Mouse (Mus musculus): Measurements from ENCODE around the gene Pccb. TPM values are rescaled to one million over a fixed set of nuclear protein-coding genes. Genes with fewer than 3 reads are reported as not detected.

The Pccb gene
- polyA plus RNA-seq, 1 experiment = 426 TPM

- no peaks in the 10 kb centered on the region for H3K4me1 ChIP-seq (ENCODE audit: control insufficient read depth, insufficient read depth, insufficient read length, low read length)
- H3K27ac ChIP-seq (replicated peaks; ENCODE audit: low read depth, low read length) = no peak overlapping the region
- H3K4me3 ChIP-seq (ENCODE audit: insufficient read depth, low read depth, low read length) = no peak overlapping the region
These were observed 30.4 kb upstream of the Pccb start for GRCm38 (mm10) chr9:101065076-101065602.

GRCm38 (mm10) chr9:101062253-101062780 is 27.6 kb upstream of the Pccb start:
- Histone ChIP-seq H3K4me1 (ENCODE audit: control insufficient read depth, insufficient read depth, insufficient read length, low read length) (no peaks in the 10 kb centered on the region), H3K4me3 (ENCODE audit: insufficient read depth, low read depth, low read length) (no peak overlapping the region), H3K27ac (replicated peaks; ENCODE audit: low read depth, low read length) (no peak overlapping the region)

DNA sequence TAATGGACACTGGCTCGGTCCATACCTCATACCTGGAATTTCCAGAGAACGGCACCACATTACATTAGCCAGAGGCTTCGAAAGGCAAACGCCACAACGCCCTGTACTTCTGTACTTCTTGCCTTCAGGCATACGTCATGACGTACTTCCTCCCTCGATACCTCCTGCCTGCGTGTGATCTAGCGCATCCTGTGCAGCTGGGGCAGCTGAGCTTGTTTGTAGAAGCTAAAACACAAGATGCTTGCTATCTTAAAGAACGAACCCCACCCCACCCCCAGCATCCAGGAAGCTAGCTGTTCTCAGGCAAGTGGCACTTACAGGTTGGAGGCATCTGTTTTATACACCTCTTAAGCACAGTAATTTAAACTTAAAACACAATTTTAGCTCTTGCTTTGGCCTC is 26.3 kb upstream of the Pccb start:
- Histone ChIP-seq H3K4me3 (ENCODE audit: insufficient read depth, low read depth, low read length) (no peak overlapping the region), H3K4me1 (ENCODE audit: control insufficient read depth, insufficient read depth, insufficient read length, low read length) (no peaks in the 10 kb centered on the region), H3K27ac (replicated peaks; ENCODE audit: low read depth, low read length) (no peak overlapping the region)

GRCm38 (mm10) chr9:101057156-101057555 is 22.5 kb upstream of the Pccb start:
- Histone ChIP-seq H3K4me3 (ENCODE audit: insufficient read depth, low read depth, low read length) (no peak overlapping the region), H3K27ac (replicated peaks; ENCODE audit: low read depth, low read length) (no peak overlapping the region)

GRCm38 (mm10) chr9:101053279-101053678 is 18.6 kb upstream of the Pccb start:
- no peak overlapping the region for H3K27ac ChIP-seq (replicated peaks; ENCODE audit: low read depth, low read length)
- H3K4me1 ChIP-seq (ENCODE audit: control insufficient read depth, insufficient read depth, insufficient read length, low read length) = no peaks in the 10 kb centered on the region
- no peak overlapping the region for H3K4me3 ChIP-seq (ENCODE audit: insufficient read depth, low read depth, low read length)

More at GRCm38 (mm10) chr9:101057156-101057555, 22.5 kb upstream of the Pccb start:
- H3K4me1 ChIP-seq (ENCODE audit: control insufficient read depth, insufficient read depth, insufficient read length, low read length) = no peaks in the 10 kb centered on the region

GRCm38 (mm10) chr9:101052691-101053090 is 18.0 kb upstream of the Pccb start:
- Histone ChIP-seq H3K4me3 (ENCODE audit: insufficient read depth, low read depth, low read length) (no peak overlapping the region), H3K27ac (replicated peaks; ENCODE audit: low read depth, low read length) (no peak overlapping the region), H3K4me1 (ENCODE audit: control insufficient read depth, insufficient read depth, insufficient read length, low read length) (no peaks in the 10 kb centered on the region)

DNA sequence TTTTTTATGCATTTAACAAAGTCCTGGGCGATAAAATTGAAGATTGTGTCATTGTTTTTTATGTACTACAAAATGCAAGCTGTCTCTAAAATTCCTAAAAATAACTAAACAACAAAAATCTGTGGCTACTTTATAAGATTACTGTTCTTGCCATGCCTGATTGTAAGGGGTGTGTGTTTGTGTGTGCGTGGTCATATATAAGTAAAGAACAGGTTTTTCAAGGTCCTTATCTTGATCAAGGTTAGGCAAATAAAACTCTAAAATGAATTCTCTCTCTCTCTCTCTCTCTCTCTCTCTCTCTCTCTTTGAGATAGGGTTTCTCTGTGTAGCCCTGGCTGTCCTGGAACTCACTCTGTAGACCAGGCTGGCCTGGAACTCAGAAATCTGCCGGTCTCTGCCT is 17.3 kb upstream of the Pccb start:
- Histone ChIP-seq H3K27ac (replicated peaks; ENCODE audit: low read depth, low read length) (no peak overlapping the region), H3K4me3 (ENCODE audit: insufficient read depth, low read depth, low read length) (no peak overlapping the region), H3K4me1 (ENCODE audit: control insufficient read depth, insufficient read depth, insufficient read length, low read length) (no peaks in the 10 kb centered on the region)

- Histone ChIP-seq H3K4me3 (ENCODE audit: insufficient read depth, low read depth, low read length) (no peak overlapping the region), H3K4me1 (ENCODE audit: control insufficient read depth, insufficient read depth, insufficient read length, low read length) (no peaks in the 10 kb centered on the region), H3K27ac (replicated peaks; ENCODE audit: low read depth, low read length) (no peak overlapping the region)
These were observed 11.1 kb upstream of the Pccb start for GRCm38 (mm10) chr9:101045710-101046338.

DNA sequence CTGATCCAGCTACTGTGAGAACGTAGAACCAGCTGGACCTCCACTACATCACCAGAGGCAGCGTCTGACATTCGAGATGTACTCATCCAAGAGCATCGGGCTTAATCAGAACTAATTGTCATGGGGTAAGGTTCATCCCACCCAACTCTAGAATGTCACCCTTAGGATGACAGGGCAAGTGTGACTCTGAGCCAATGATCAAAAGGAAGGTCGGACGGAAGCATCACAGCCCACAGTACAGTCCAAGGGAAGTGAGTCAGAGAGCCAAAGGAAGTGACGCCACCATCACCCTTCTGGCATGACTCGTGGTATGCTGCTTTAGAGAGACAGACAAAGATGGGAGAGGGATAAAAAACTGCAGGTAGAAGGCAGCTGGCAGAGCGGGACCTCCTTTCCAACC is 7.6 kb upstream of the Pccb start:
- Histone ChIP-seq H3K4me3 (ENCODE audit: insufficient read depth, low read depth, low read length) (no peak overlapping the region), H3K27ac (replicated peaks; ENCODE audit: low read depth, low read length) (no peak overlapping the region), H3K4me1 (ENCODE audit: control insufficient read depth, insufficient read depth, insufficient read length, low read length) (no peaks in the 10 kb centered on the region)

GRCm38 (mm10) chr9:101041508-101041907 is 6.8 kb upstream of the Pccb start:
- no peaks in the 10 kb centered on the region for H3K4me1 ChIP-seq (ENCODE audit: control insufficient read depth, insufficient read depth, insufficient read length, low read length)
- H3K4me3 ChIP-seq (ENCODE audit: insufficient read depth, low read depth, low read length) = no peak overlapping the region
- H3K27ac ChIP-seq (replicated peaks; ENCODE audit: low read depth, low read length) = no peak overlapping the region

DNA sequence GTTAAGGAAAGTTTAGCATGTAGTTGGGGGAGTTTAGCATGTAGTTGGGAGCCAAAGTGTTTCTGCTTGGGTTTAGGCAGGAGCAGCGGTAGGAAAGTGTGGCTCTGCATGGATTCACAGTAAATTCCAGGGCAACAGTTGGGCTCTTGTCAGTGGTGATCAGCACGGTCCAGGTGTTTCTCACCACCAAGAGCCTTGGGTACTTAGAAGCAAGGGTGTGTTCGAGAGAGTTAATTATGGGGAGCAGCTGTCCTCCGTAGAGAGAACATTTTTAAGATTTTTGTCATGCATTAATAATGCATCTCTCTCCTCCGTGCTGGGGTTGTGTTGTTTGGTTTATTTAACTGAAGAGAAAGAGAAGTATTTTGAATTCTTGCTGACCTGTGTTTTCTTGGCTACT is 3.9 kb upstream of the Pccb start:
- Histone ChIP-seq H3K4me1 (ENCODE audit: control insufficient read depth, insufficient read depth, insufficient read length, low read length) (no peaks in the 10 kb centered on the region), H3K4me3 (ENCODE audit: insufficient read depth, low read depth, low read length) (no peak overlapping the region), H3K27ac (replicated peaks; ENCODE audit: low read depth, low read length) (no peak overlapping the region)

- H3K4me1 ChIP-seq (ENCODE audit: control insufficient read depth, insufficient read depth, insufficient read length, low read length) = no peaks in the 10 kb centered on the region
- peak overlapping the region; percentile 64 for H3K27ac ChIP-seq (replicated peaks; ENCODE audit: low read depth, low read length)
- peak overlapping the region; percentile 29 for H3K4me3 ChIP-seq (ENCODE audit: insufficient read depth, low read depth, low read length)
These were observed 2.7 kb upstream of the Pccb start for GRCm38 (mm10) chr9:101037396-101037795.

DNA sequence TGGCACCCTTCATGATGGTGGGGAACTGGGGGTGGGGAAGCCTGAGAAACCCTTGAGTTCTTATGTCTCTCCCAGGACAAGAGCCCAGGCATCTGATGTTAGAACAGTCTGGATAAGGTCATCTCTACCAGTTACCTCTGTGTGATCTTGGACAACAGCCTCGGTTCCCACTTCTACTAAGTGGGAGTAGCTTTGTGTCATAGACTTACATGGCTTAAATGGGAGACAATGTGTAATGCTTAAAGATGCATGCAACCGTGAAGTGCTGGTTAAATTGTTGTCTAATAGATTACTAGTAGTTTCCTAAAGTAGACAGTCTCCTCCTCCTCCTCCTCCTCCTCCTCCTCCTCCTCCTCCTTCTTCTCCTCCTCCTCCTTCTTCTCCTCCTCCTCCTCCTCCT is 2.2 kb upstream of the Pccb start:
- Histone ChIP-seq H3K27ac (replicated peaks; ENCODE audit: low read depth, low read length) (no peak overlapping the region), H3K4me3 (ENCODE audit: insufficient read depth, low read depth, low read length) (no peak overlapping the region; the same call in 1 of the 2 replicates), H3K4me1 (ENCODE audit: control insufficient read depth, insufficient read depth, insufficient read length, low read length) (no peaks in the 10 kb centered on the region)

- no peaks in the 10 kb centered on the region for H3K4me1 ChIP-seq (ENCODE audit: control insufficient read depth, insufficient read depth, insufficient read length, low read length)
- no peak overlapping the region for H3K27ac ChIP-seq (replicated peaks; ENCODE audit: low read depth, low read length)
- H3K4me3 ChIP-seq (ENCODE audit: insufficient read depth, low read depth, low read length) = no peak overlapping the region
These were observed 1.3 kb upstream of the Pccb start for GRCm38 (mm10) chr9:101035836-101036596.

DNA sequence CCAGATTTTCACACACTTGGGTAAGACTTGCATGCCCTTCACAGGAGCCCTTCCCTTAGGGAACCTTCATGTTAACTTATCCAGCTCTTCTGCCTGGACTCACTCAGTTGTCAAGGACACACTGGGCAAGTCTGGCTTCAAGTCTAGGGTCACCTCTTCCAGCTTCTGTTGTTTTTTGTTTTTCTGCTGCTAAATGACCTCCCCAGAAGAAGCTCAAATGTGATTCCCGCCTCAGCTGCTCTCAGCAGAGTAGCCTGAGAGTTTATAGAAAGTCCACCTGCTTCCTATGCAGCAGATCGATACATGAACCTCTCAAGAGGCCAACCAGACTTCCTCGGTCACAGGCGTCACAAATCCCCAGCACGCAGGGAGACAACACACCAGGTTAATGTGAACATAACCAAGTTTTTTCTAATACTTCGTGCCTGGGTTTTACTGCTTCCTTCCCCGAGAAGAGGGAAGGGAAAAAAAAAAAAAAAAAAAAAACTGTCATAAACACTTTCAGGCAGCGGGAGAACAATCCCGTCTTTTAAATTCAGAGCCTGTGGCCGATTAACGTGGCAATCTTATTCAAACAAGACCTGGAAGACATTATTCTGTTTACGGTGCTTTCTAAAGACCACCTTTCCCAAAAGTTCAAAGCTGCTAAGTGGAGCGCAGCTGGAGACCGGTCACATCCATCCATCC is 794 bp downstream of the Pccb start:
- Histone ChIP-seq H3K4me1 (ENCODE audit: control insufficient read depth, insufficient read depth, insufficient read length, low read length) (no peaks in the 10 kb centered on the region), H3K27ac (replicated peaks; ENCODE audit: low read depth, low read length) (peak overlapping the region; percentile 93), H3K4me3 (ENCODE audit: insufficient read depth, low read depth, low read length) (peak overlapping the region; percentile 80)

Data from brown adipose tissue, adult 24 weeks (tissue).